In the genomic region with DNA sequence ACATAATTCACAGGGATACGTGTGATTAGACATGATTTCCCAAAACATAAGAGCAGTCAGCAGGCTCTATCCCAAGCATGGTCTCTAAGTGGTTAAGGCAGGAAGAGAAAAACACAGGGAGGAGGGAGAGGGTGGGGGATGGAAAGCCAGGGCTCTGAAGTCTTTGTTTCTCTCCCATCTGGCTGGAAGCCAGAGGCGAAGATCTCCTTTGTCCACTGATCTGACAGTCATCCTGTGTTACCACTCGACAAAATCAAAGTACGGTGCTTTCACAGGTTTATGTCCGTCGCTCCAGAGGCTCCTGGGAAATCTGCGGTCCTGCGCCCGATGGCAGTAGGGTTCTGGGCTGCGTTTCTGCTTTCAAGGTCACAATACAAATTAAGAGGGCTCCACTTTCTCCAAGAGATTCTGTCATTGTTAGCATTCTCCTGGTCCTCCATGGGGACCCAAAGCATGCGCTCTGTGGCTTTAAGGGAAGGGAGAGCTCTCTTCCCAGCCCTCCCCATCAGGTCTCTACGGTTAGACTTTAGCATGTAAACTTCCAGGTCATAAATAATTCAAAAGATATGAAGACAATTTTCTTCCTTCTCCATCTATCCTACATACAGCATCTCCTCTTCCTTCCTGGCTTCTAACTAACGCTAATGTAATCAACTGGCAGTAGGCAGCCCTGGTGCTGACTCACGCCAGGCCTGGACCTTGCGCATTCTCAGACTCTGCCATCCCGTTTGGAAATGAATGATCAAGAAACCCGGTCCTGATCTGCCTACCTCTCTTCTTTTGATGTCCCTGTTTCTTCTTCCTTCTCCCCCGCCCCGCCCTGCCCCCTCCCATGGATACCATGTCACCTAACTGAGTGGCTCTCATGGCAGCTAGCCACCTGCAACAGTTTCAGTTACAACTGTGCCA, we compare ENCODE assay signal across 8 mouse cellular contexts.
A peak's percentile ranks its signal among the peaks of the same experiment; 100 is the strongest.
DNase-seq lines count a peak whose midpoint lies in the region; ATAC-seq lines count a peak whose summit lies in the region.

No protein-coding gene starts in this region.

- DNase-seq in layer of hippocampus, adult 9-11 months: peak; percentile 15
- DNase-seq in layer of hippocampus, postnatal 14 days (ENCODE audit: low spot score in 2 of 2): no peak
- DNase-seq in cerebellum, adult 9-11 months: peak; percentile 26
- DNase-seq in heart, adult 9 months (ENCODE audit: low spot score in 2 of 2): peak; percentile 20 to 32
- peak; percentile 51 to 64 for DNase-seq in kidney, postnatal 25 days
- DNase-seq in retina, postnatal 1 day: peak; percentile 92
- no peak for DNase-seq in thymus, adult 18-20 months

- ATAC-seq in granulocyte monocyte progenitor cell, adult 5-6 weeks (replicated peaks; ENCODE audit: poor library complexity, severe bottlenecking): no peak

Comparison
In these comparisons a context has a peak if more than half of its experiments do, and no peak if none do; other contexts are left out.
1. DNase-seq: peak in layer of hippocampus, adult 9-11 months (single experiment), cerebellum, adult 9-11 months (single experiment), heart, adult 9 months (2 of 2), kidney, postnatal 25 days (2 of 2) and retina, postnatal 1 day (single experiment); none in layer of hippocampus, postnatal 14 days (0 of 2) and thymus, adult 18-20 months (0 of 2).